Mouse (Mus musculus): ENCODE measurements around the gene Vmac. TPM values are rescaled to one million over a fixed set of nuclear protein-coding genes. Genes with fewer than 3 reads are reported as not detected.

The Vmac gene
- total RNA-seq, 2 experiments from 2014 or later = 13.7 to 14.9 TPM

GRCm38 (mm10) chr17:56744173-56744572, 26.4 kb upstream of the Vmac start:
- DNase-seq (ENCODE audit: low spot score in 2 of 2) = no peak
- intact Hi-C loops (cut with DNase I) = no loop called here

- no peak for DNase-seq (ENCODE audit: low spot score in 2 of 2)
- intact Hi-C loops (cut with DNase I) = no loop called here
These were observed 23.0 kb upstream of the Vmac start for GRCm38 (mm10) chr17:56740788-56741160.

GRCm38 (mm10) chr17:56740118-56740787, 22.4 kb upstream of the Vmac start:
- no peak for DNase-seq (ENCODE audit: low spot score in 2 of 2)
- intact Hi-C loops (cut with DNase I) = no loop called here

DNA sequence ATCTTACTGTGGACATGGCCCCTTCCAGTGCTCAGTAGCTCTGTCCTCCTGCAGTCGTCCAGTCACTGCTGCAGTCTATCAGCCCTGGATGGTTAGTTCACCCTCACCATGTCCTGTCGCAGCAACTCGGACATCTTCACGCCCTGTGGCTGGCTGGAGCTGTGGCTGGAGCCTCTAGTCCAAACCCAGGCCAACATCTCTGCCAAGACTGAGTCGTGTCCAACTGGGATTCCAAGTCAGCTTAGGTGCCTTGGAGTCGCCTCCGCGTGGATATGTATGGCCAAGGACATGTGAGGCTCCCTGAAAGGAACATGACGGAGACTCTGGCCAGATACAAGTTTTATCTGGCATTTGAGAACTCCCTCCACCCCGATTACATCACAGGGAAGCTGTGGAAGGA, 20.4 kb upstream of the Vmac start:
- no peak for DNase-seq (ENCODE audit: low spot score in 2 of 2)
- intact Hi-C loops (cut with DNase I) = no loop called here

- intact Hi-C loops (cut with DNase I) = no loop called here
- no peak for DNase-seq (ENCODE audit: low spot score in 2 of 2)
These were observed 18.7 kb upstream of the Vmac start for GRCm38 (mm10) chr17:56736534-56736933.

- intact Hi-C loops (cut with DNase I) = no loop called here
- no peak for DNase-seq (ENCODE audit: low spot score in 2 of 2)
These were observed 11.8 kb upstream of the Vmac start for GRCm38 (mm10) chr17:56729656-56730055.

GRCm38 (mm10) chr17:56729151-56729550, 11.3 kb upstream of the Vmac start:
- intact Hi-C loops (cut with DNase I) = no loop called here
- DNase-seq (ENCODE audit: low spot score in 2 of 2) = no peak

- DNase-seq (ENCODE audit: low spot score in 2 of 2) = no peak
- intact Hi-C loops (cut with DNase I) = no loop called here
These were observed 10.3 kb upstream of the Vmac start for GRCm38 (mm10) chr17:56728117-56728516.

GRCm38 (mm10) chr17:56727659-56728058, 9.8 kb upstream of the Vmac start:
- intact Hi-C loops (cut with DNase I) = no loop called here
- DNase-seq (ENCODE audit: low spot score in 2 of 2) = no peak

- intact Hi-C loops (cut with DNase I) = no loop called here
- DNase-seq (ENCODE audit: low spot score in 2 of 2) = no peak
These were observed 9.3 kb upstream of the Vmac start for GRCm38 (mm10) chr17:56727029-56727649.

DNA sequence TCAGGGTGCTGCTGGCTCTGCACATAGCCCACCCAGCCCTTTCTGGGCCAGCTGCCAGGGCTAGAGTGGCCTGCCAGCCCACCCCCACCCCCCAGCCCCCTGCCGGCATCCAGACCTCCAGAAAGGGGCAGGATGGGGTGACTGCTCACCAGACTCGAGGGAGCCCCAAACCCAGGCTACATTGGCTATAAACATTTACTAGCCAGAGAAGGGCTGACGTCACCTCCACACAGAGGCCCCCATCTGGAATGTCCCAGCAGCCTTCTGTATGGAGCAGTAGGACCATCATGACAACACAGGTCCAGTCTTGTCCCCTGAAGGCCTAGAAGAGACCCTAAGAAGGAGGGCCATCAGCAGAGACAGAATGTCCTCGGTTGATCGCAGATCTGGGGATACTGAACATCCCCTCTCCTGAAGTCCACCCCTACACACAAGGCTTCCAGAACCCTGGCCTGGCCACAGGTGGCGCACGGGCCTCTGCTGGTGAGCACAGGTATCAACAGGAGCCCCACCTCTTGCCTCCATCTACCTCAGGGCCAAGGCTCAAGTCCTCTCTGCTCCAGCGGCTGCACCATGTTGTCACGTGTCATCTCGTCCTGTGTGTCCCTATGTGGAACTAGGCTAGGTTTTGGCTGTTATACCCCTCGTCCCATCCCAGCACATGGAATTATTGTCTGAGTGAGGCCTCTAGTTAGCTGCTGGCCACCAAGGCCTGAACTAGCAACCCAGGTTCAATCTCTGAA, 5.8 kb upstream of the Vmac start:
- DNase-seq (ENCODE audit: low spot score in 2 of 2) = no peak
- intact Hi-C loops (cut with DNase I) = no loop called here

DNA sequence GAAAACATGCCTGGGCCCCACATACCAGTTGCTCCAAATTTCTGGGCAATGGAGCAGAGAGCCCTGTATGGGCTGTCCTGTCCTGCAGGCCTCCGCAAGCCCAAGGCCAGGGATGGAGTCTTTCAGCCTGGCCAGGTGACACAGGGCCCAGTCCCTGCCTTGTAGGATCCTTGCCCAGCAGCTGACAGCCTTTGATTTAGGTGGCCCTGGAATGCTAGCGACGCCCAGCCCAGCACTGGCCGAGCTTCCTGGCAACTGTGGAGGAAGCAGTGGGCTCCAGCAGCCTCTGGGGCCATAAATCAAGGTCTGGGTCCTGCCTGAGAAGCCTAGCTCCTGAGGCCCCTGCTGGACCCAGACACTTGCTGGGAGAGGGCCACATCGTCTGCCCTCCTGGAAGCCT, 4.6 kb upstream of the Vmac start:
- intact Hi-C loops (cut with DNase I) = no loop called here

GRCm38 (mm10) chr17:56716655-56717362, 1.0 kb downstream of the Vmac start:
- intact Hi-C loops (cut with DNase I) = loop anchor here (5.0 kb wide), 1 partner anchor 40 kb away; the partner anchor contains the start of gene Nrtn
- peak; percentile 95 to 96 for DNase-seq (ENCODE audit: low spot score in 2 of 2)

More for the DNA sequence above, 4.6 kb upstream of the Vmac start:
- DNase-seq (ENCODE audit: low spot score in 2 of 2) = no peak

DNA sequence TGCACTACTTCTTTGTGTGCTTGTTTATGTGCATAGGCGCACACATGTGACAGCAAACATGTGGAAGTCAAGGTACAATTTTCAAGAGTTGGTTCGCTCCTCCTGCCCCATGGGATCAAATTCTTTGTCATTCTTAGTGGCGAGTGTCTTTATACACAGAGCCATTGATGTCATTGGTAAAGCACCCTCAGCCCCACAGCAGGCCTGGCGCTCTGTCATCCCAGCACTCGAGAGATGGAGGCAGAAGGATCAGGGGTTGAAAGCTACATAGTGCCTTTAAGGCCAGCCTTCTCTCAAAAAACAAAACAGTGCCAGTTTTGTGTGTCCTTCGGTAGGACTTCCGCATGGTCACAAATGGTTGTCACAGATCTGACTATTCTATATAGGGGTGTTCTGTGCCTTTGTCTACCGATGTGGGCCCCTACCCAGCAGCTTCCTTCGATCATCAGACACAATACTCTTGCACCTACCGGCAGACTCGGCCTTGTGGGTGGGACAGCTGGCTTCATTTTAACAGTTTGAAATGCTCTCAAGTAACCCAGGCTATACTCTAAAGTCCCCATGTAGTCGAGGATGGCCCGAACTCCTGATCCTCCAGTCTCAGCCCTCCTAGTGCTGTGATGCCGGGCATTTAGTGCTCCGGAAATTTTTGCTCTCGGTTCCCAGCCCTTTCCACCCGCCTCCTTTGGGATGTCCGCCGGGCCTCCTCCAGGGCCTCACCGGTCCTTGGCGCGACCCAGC, 1.7 kb downstream of the Vmac start:
- intact Hi-C loops (cut with DNase I) = loop anchor here (5.0 kb wide), 1 partner anchor 41 kb away; the partner anchor contains the start of gene Nrtn
- peak in 1 of 2 experiments; percentile 39 for DNase-seq (ENCODE audit: low spot score in 2 of 2)

DNA sequence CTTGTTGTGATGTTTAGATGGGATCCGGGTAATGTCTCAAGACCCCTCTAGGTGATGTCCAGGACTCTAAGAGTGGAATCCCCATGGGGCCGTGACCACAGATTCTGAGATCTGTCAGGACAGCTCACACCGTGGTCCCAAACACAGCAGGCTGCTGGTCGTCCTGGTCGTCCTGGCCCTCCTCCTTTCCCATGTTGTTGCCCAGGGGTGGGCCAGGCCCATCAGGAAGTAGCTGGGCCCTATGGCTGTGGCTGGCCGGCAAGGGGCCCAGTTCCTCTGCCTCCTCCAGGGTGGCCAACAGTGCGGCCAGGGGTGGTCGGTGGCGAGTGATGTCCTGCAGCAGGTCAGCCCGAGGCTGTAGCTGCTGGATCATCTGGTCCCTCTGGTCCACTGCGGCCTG, 2.5 kb downstream of the Vmac start:
- intact Hi-C loops (cut with DNase I) = loop anchor here (5.0 kb wide), 1 partner anchor 42 kb away; the partner anchor contains the start of gene Nrtn
- DNase-seq (ENCODE audit: low spot score in 2 of 2) = no peak

DNA sequence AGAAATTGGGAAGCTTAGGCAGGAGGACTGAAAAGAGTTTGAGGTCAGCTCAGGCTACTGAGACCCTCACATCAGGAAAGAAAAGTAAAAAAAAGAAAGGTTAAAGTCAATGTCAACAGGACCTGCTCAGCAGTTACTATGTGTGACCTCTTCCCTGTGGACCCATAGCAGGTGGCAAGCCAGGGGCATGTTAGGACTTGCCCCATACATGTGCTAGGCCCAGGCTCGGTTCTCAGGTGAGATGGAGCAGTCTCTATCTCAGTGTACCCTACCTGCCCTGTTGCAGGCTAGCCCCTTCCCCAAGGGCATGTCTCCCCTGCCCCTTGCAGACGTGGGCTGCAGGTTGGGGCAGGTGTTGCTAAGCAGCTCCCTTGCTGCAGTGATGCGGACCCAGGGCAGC, 8.1 kb downstream of the Vmac start:
- no peak for DNase-seq (ENCODE audit: low spot score in 2 of 2)
- intact Hi-C loops (cut with DNase I) = no loop called here

DNA sequence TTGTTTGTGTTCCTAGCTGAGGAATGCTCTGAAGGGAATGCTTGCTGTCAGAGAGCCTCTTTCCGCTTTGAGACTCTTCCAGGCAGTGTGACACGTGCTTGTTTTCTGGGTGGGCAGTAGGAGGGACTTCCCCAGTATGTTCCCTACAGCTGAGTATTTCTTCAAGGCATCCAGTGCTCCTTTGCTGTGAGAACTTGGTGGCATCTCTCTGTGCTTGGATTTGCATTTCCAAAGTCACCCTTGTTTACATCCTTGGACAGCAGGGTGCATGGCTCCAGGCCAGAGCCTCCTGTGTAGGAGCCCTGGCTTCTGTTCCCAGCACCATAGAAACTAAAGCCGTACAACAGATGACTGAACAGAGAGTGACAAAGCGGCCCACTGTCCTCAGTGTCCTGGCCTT, 9.1 kb downstream of the Vmac start:
- intact Hi-C loops (cut with DNase I) = no loop called here
- no peak for DNase-seq (ENCODE audit: low spot score in 2 of 2)

DNA sequence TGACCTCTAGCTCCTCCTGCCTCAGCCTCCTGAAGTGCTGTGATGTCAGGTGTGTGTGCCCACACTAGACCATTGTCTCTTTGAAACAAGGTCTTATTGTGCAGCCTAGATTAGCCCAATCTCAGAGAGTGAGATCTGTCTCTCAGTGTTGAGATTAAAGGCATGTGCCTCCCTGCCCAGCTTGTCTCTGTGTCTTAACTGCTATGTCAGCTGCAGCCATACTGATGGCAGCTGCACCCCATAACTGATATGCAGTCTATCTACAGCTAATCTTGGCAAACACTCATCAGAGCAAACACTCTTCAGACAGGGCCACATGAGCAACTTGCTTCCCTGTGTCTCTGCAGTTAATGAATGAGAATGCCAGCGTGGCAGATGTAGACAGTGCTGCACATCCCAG, 11.3 kb downstream of the Vmac start:
- DNase-seq (ENCODE audit: low spot score in 2 of 2) = no peak
- intact Hi-C loops (cut with DNase I) = no loop called here

GRCm38 (mm10) chr17:56703038-56703437, 14.8 kb downstream of the Vmac start:
- no peak for DNase-seq (ENCODE audit: low spot score in 2 of 2)
- intact Hi-C loops (cut with DNase I) = no loop called here
